Mouse (Mus musculus) ES-E14 (cell line): ENCODE data around the gene Npas3.

ENCODE experiments used
- CHD2 ChIP-seq: IDR thresholded peaks from 2 replicates; pipeline ENCODE4 v1.6.1; 2014; ENCODE audit warnings: mild to moderate bottlenecking, low read depth, low read length, inconsistent platforms
- HCFC1 ChIP-seq: IDR thresholded peaks from 2 replicates; pipeline ENCODE4 v1.6.1; 2012; ENCODE audit warnings: low read length, inconsistent platforms, borderline replicate concordance; ENCODE audit not compliant: insufficient read depth
- MAFK ChIP-seq: IDR thresholded peaks from 2 replicates; pipeline ENCODE4 v1.6.1; 2014; ENCODE audit warnings: mild to moderate bottlenecking, low read depth, low read length, inconsistent platforms; ENCODE audit not compliant: insufficient read depth
- ZC3H11A ChIP-seq: IDR thresholded peaks from 2 replicates; pipeline ENCODE4 v1.6.1; 2012; ENCODE audit warnings: low read depth, mild to moderate bottlenecking, inconsistent platforms, low read length, borderline replicate concordance
- ZNF384 ChIP-seq: IDR thresholded peaks from 2 replicates; pipeline ENCODE4 v1.6.1; 2012; ENCODE audit warnings: low read depth, low read length, inconsistent platforms

- TF ChIP-seq ZNF384 = no peak
- no peak for TF ChIP-seq HCFC1
- no peak for TF ChIP-seq ZC3H11A
- no peak for TF ChIP-seq CHD2
- TF ChIP-seq MAFK = no peak
Observed at GRCm38 (mm10) chr12:53757631-53758030, 509.2 kb downstream of the Npas3 start.
